Mouse (Mus musculus) testis, adult 2 months (tissue): ENCODE results near the gene Plg. TPM values are rescaled to one million over a fixed set of nuclear protein-coding genes. Genes with fewer than 3 reads are reported as not detected.

Experiments used
- H3K27ac ChIP-seq: fragments of 200-500 bp; 2 replicates; pipeline ENCODE4 v1.5.1; 2012; ENCODE audit warnings: low read depth, low read length; ENCODE audit not compliant: control insufficient read depth, insufficient read depth
- H3K27me3 ChIP-seq: fragments of 200-500 bp; 2 replicates; pipeline ENCODE4 v1.6.1; 2012; ENCODE audit warnings: mild to moderate bottlenecking, low read length, moderate library complexity; ENCODE audit not compliant: control insufficient read depth, insufficient read depth
- H3K36me3 ChIP-seq: fragments of 200-500 bp; 2 replicates; pipeline ENCODE4 v1.6.1; 2012; ENCODE audit warnings: mild to moderate bottlenecking, low read length; ENCODE audit not compliant: control insufficient read depth, insufficient read depth
- H3K4me1 ChIP-seq: fragments of 200-500 bp; 2 replicates; pipeline ENCODE4 v1.6.1; 2012; ENCODE audit warnings: low read length; ENCODE audit not compliant: control insufficient read depth, insufficient read depth
- H3K4me3 ChIP-seq: fragments of 200-500 bp; 2 replicates; pipeline ENCODE4 v1.5.1; 2012; ENCODE audit warnings: low read depth, mild to moderate bottlenecking, low read length, moderate library complexity, mixed read lengths; ENCODE audit not compliant: control insufficient read depth
- CTCF ChIP-seq: fragments of 200-500 bp; IDR thresholded peaks from 2 replicates; pipeline ENCODE4 v1.5.1; 2012; ENCODE audit warnings: low read depth, mild to moderate bottlenecking, inconsistent platforms, low read length, moderate library complexity; ENCODE audit not compliant: control insufficient read depth, insufficient read depth, insufficient replicate concordance
- POLR2A ChIP-seq: fragments of 200-500 bp; IDR thresholded peaks from 2 replicates; pipeline ENCODE4 v1.6.1; 2012; ENCODE audit warnings: low read depth, mild to moderate bottlenecking, inconsistent platforms, low read length, moderate library complexity; ENCODE audit not compliant: control insufficient read depth
- polyA plus RNA-seq: library from polyadenylated mRNA; depleted of rRNA; stranded (reverse); fragments of >200 nt; gene quantifications from 2 replicates; pipeline ENCODE4 v1.2.3, GENCODE M21; 2012

Gene Plg
- polyA plus RNA-seq, 1 experiment = 0.06 TPM

DNA sequence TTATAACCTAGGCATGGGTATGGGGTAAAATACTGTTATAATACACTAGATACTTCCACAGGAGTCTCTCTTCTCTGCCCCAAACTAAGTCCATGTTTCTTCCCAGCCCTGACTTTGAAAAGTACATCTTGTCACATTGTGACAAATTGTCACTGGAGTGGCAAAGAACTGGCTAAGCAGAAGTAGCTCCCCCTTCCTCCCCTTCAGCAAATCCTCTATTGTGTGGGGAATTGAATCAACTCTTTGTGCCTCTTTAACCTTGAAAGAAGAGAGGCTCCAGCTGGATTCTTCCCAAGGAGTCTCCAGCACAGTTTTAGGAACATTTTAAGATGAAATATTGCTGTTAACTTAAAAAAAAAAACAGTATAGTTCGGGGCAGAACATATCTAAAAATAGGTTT, 25.6 kb upstream of the Plg start:
- Histone ChIP-seq H3K36me3 (no peaks in the 10 kb centered on the region), H3K4me3 (no peak overlapping the region), H3K27ac (no peak overlapping the region; the same call in 1 of the 2 replicates), H3K27me3 (no peaks in the 10 kb centered on the region), H3K4me1 (no peaks in the 10 kb centered on the region; the same call in 1 of the 2 replicates)
- TF ChIP-seq POLR2A (no peak), CTCF (no peak)

DNA sequence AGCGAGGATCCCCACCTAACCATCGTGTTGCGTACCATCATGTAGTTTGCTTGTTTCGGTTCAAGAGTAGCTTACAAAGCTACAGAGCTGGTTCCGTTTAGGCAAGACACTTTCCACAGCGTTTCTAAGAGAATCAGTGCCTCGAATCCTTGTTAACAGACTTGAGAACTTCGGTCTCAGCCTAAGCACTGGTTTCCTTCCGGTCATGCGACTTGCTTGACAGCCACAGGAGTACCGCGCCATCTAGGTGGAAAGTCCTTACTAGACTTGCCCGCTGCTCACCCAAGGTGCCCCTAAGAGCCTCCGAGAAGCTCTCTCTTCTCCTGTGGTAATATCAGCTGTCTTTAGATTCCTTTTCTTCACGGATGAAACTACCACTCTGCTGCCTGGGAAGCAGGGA, 18.5 kb upstream of the Plg start:
- TF ChIP-seq POLR2A (no peak), CTCF (no peak)
- no peak overlapping the region for H3K4me3 ChIP-seq
- H3K36me3 ChIP-seq = no peaks in the 10 kb centered on the region
- H3K4me1 ChIP-seq = no peaks in the 10 kb centered on the region
- H3K27me3 ChIP-seq = no peaks in the 10 kb centered on the region
- H3K27ac ChIP-seq = no peak overlapping the region

DNA sequence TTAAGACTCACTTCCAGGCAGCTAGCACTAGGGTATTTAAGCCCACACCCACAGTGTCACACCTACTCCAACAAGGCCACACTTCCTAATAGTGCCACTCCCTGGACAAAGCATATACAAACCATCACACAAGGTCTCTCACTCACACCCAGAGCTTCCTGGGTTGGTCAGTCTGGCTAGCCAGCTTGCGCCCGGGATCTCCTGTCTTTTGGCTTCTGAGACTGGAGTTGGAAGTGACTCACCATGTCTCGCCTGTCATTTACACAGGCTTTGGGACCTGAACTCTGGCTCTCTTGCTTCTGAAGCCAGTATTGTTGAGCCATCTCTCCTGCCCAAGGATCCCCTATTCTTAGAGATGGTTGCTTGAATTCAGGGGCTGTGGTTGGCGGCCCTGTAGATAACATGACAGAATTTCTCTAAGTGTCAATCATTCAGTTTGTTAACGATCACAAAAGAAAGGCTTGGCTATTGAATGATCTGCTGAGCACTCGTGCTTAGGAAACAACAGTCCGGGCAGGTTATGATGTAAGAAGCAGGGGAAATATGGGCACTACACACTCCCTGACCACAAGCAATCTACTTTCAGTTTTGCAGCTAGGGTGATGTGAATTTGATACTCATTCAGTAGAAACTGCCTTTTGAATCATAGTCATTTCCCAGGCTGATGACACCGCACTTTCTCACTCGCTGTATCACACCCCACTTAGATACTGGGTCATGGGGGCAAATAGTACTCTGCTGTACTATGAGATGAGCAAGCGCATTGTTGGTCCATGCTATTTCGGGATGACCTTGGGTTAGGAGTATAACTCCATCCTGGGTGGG, 14.6 kb upstream of the Plg start:
- Histone ChIP-seq H3K27me3 (no peaks in the 10 kb centered on the region), H3K4me1 (no peaks in the 10 kb centered on the region), H3K4me3 (no peak overlapping the region), H3K27ac (no peak overlapping the region), H3K36me3 (no peaks in the 10 kb centered on the region)
- TF ChIP-seq CTCF (no peak), POLR2A (no peak)

DNA sequence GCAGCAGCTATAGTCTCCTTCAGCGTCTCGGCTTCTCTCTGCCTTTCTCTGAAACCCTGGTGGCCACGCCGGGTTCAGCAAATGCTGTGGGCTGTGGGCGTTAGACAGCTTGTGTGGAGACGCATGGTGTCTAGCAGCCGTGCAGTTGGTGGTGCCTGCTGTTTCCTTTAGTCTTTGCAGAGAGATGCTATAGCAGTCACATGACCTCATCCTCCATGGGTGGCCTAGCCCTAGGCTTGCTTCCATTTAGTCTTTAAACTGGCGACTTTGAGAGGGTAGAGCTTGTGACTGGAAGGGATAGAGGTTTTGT, 14.0 kb upstream of the Plg start:
- Histone ChIP-seq H3K27me3 (no peaks in the 10 kb centered on the region), H3K36me3 (no peaks in the 10 kb centered on the region), H3K4me3 (no peak overlapping the region), H3K4me1 (no peaks in the 10 kb centered on the region), H3K27ac (no peak overlapping the region)
- TF ChIP-seq CTCF (no peak), POLR2A (no peak)

DNA sequence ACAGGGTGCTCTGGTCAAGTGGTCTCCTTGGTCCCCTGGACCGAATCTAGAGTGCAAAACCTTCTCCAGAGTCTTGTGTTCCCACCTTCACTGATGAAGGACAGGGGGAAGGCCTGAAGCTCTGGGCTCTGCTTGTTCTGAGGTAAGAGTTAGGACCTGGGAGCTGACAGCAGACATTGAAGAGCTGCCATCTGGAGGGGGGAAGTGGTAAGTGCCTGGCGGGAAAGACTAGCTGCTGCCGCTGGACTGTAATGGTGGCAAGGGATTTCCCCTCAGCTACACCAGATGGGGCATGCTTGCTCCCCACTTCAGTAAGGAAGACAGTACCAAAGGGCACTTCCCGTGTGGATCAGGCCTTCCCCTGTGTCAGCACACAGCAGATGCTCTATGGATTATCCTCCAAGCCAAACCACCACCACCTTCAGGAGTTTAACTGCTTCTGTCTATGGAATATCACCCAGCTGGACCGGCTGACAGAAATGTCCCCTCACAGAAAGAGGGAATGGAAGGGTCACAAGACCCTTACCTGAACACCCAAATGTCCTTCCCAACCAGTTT, 11.0 kb upstream of the Plg start:
- Histone ChIP-seq H3K36me3 (no peaks in the 10 kb centered on the region), H3K27ac (no peak overlapping the region), H3K4me1 (peaks cover 3% of the 10 kb centered on the region; the same call in 1 of the 2 replicates), H3K27me3 (no peaks in the 10 kb centered on the region), H3K4me3 (no peak overlapping the region)
- TF ChIP-seq POLR2A (no peak), CTCF (peak; percentile 48; the same call in 1 of the 2 replicates)

DNA sequence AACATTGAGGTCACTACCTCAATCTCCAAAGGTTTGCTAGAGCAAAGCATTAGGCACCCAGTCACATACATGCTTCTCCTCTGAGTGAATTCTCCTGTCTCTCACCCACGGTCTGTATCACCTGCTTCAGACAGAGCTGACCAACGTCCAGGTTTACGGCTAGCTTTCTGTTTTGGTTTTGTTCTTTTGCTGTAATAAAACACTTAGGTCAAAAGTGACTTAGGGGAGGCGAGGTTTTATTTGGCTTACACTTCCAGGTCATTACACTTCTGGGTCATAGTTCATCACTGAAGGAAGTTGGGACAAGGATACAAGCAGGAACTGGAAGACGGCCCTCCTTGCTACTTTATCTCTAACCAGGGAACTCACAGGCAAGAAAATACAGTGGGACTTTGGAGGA, 9.0 kb upstream of the Plg start:
- Histone ChIP-seq H3K27ac (no peak overlapping the region), H3K27me3 (no peaks in the 10 kb centered on the region), H3K4me1 (peaks cover 3% of the 10 kb centered on the region; the same call in 1 of the 2 replicates), H3K36me3 (no peaks in the 10 kb centered on the region), H3K4me3 (no peak overlapping the region)
- TF ChIP-seq CTCF (no peak), POLR2A (no peak)

DNA sequence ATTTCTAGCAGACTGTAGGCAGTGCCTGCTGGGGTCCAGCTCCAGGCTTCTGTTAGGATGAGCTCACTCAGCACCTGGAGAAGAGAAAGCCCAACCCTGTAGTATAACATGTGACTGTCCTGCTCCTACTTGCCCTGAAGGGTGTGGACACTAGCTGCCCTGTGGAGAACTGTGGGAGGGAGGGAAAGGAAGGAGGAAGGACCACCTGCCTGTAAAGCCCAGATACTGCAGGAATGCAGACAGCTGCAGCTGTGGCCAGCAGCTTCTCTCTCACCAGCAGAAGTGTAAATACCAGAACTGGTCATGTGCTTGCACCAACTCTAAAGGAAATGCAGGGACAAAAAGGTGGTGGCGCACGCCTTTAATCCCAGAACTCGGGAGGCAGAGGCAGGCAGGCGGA, 8.1 kb upstream of the Plg start:
- Histone ChIP-seq H3K36me3 (no peaks in the 10 kb centered on the region), H3K27me3 (no peaks in the 10 kb centered on the region), H3K4me3 (no peak overlapping the region), H3K27ac (no peak overlapping the region), H3K4me1 (peaks cover 3% of the 10 kb centered on the region; the same call in 1 of the 2 replicates)
- TF ChIP-seq POLR2A (no peak), CTCF (no peak)
